Mouse (Mus musculus) retina, adult 2 months (tissue): ENCODE data around the gene Arid3a.
A peak's percentile ranks its signal among the peaks of the same experiment; 100 is the strongest.
"Not testable (repeated sequence)": the region's sequence is repeated elsewhere in the genome, so short reads cannot be mapped to it uniquely, and the experiment has no call there.

ENCODE experiments used
- DNase-seq: peaks from one replicate; pipeline ENCODE4 v3.0.0-alpha.2; 2012; ENCODE audit warnings: low read depth, low spot score

Gene Arid3a

GRCm38 (mm10) chr10:79926491-79927323 lies at the start of gene Arid3a:
TSS of gene Arid3a (plus strand) at chr10:79927043.
- peak; percentile 80 for DNase-seq

DNA sequence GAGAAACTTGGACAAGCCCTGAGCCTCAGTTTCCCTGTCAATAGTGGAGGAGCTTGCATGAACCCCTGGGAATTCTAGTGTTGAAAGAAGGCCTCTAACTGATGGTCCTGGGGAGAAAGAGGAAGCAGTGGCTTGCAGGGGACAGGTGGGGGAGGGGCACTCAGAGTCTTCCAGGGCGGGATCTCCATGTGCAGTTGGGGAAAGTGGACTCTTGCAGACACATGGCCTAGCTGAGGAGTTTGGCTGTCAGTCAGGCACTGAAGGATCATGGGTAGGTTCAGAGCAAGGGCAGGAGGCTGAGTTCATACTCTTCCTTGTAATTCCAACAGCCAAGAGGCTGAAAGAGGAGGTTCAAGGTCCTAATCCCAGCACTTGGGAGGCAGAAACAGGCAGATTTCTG lies 49.7 kb upstream of the Arid3a start:
- DNase-seq: no peak

GRCm38 (mm10) chr10:79877757-79878156 lies 49.1 kb upstream of the Arid3a start:
- DNase-seq: no peak

DNA sequence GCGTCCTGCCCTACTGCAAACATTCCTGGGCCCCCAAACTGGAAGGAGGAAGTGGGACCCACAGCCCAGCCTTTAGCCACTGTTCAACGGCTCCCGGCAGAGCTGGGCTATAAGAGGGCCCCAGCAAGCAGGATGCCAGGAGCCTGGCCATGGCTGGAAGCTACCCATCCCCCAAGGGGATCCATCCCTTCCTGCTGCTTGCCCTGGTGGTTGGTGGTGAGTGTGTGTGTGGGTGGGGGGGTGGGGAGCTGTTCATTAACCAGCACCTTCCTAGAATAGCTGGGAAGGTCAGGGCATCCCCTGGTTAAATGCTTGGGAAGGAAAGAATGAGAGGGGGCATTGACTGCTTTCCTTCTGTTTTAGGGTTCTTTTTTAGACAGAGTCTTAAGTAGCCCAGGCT lies 47.3 kb upstream of the Arid3a start:
- no peak for DNase-seq

DNA sequence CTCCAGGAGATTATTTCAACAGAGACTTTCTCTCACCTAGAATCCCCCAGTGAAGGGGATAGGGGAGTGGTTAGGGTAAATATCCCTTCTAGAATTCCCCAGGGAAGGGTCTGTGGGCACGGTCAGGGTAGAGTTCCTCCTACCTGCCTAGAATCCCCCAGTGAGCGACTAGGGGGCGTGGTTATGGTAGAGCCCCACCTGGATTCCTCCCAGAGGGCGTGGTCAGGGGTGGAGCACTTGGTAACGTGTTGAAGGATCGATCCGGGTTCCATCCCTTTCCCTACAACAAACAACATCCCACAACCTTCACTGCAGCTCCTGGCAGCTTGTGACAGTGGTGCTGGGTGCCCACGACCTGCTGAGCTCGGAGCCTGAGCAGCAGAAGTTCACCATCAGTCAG lies 46.1 kb upstream of the Arid3a start:
- DNase-seq: no peak

DNA sequence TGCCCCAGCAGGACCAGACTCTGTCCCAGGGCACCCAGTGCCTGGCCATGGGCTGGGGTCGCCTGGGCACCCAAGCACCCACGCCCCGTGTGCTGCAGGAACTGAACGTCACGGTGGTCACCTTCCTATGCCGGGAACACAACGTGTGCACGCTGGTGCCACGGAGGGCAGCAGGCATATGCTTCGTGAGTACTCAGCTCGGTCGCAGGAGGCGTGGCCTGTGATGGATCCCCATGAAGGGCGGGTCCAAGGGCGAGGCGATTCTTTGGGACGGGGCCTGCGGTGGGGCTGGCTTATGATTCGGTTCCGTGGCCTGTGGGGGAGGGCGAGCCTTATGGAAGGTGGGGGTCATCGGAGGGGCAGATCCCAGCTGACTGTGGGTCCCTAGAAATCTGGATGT lies 44.9 kb upstream of the Arid3a start:
- DNase-seq: no peak

- DNase-seq: peak; percentile 62
Measured at GRCm38 (mm10) chr10:79883297-79884084, 43.4 kb upstream of the Arid3a start.

DNA sequence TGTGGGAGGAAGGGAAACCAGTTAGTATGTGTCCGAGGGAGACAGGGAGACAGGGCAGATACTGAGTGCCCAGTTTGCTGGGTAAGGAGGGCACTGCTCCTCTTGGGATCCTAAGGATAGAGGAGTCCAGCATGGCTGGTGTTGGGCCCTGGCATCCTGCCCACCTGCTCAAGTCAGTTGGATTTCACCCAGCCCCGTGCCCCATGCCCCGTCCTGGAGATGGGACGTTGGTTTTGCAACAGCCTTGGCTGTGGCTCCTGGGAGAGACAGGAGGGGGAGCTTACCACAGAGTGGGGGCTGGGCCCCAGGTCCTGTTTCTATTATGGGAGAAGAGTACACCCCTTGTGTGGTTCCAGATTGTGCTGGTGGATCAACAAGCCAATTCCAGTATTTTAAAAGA lies 42.4 kb upstream of the Arid3a start:
- no peak for DNase-seq

GRCm38 (mm10) chr10:79884938-79885337 lies 41.9 kb upstream of the Arid3a start:
- DNase-seq: not testable (repeated sequence)

DNA sequence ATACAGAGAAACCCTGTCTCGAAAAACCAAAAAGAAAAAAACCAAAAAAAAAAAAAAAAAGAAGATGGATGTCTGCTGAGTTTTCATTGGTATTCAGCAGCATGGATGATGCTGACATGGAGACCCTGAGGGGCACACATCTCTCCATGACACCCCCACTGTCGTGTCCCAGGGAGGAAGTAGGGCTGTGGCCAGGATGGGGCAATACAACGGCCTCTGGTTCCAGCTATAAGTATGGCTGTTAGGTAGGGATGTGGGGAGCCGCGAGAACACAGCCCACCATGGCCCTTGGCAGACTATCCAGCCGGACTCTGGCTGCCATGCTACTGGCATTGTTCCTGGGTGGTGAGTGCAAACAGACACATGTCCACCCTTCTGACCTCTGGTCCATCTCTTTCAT lies 40.8 kb upstream of the Arid3a start, which contains the start of gene Elane:
Gene Elane (plus strand): TSS at position 194 of the 400 bp plus-strand sequence.
- no peak for DNase-seq

DNA sequence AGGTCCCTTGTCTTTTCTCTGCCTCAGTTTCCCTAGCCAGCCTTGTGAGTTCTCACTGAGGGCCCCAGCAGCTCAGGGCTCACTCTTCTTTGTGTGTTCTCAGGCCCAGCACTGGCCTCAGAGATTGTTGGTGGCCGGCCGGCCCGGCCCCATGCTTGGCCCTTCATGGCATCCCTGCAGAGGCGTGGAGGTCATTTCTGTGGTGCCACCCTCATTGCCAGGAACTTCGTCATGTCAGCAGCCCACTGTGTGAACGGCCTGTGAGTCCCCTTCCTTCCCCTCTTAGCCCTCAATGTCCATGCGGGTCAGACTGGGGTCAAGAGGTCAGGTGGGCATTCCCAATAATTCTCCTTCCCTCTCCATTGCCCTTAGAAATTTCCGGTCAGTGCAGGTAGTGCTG lies 40.2 kb upstream of the Arid3a start:
- DNase-seq: no peak

DNA sequence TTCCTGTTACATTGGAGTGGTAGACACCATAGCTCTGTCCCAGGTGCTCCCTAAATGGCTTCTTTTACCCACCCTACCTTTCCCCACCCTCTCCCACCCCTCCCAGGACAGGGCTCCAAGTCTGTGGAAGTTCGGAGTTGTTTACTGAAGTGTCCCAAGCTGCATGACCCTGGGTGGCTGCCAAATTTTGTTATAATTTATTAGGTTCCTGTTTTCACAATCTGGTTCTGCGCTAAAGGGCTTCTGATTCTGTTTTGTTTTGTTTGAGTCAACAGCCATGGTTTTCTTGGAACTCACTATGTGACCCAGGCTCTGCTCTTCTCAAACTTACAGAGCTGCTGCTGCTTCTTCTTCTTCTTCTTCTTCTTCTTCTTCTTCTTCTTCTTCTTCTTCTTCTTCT lies 37.5 kb upstream of the Arid3a start:
- DNase-seq: no peak

GRCm38 (mm10) chr10:79890670-79891069 lies 36.2 kb upstream of the Arid3a start, which contains the start of gene Cfd:
TSS of gene Cfd (plus strand) at chr10:79890853.
- no peak for DNase-seq

GRCm38 (mm10) chr10:79892451-79893118 lies 34.3 kb upstream of the Arid3a start:
- DNase-seq: not testable (repeated sequence)

DNA sequence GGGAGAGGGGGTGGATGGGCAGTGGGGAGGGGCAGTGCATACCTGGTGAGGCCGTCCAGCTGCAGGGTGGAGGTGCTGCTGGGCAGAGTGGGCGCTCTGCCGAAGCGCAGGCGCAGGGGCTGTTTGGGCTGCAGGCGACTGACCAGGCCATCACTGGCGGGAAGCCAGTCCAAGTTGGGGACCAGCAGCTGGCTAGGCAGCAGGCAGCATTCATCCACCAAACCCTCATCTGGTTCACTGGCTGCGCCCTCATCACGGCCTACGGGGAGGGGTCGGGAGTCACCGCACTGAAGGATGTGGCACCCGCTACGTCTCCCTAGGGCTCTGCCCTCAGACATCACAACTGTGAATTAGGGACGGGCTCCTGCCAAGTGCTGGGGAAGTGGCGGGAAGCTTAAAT lies 30.5 kb upstream of the Arid3a start:
- DNase-seq: no peak

DNA sequence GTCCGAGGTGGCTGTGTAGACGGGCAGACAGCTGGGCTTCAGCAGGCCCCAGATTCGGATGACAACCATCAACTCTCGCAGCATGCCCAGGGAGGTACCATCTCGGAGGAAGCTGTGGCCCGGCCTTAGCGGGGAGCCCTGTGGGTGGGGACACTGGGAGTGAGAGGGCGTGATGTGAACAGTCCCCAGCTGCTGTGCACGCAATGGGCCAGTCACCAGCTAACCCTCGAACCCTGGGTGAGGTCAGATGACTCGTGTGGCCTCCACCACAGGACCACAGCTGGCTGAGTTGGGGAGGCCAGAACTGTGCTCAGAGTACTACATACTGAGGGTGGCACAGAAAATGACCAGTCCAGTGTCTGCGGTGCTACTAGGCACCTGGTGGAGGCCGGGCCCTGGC lies 30.0 kb upstream of the Arid3a start:
- no peak for DNase-seq

GRCm38 (mm10) chr10:79897316-79898245 lies 29.3 kb upstream of the Arid3a start:
- no peak for DNase-seq

GRCm38 (mm10) chr10:79900951-79901410 lies 25.9 kb upstream of the Arid3a start:
- DNase-seq: no peak

DNA sequence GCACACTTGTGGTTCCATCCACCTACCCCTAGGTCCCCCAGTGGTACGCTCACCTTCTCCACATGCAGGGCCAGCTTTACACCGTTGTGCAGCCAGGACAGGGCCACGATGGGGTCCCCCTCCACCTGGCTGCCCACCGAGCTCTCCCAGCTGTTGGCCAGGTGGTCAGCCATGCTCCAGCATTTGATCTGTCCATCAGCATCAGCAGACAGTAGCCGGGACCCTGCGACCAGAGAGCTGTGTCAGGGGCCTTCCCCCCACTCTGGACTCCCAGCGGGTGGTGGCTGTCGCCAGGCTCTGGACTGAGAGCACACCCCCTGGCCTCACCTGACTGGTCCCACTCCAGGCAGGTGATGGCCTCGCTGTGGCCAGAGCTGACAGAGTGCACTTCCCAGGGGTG lies 20.1 kb upstream of the Arid3a start:
- no peak for DNase-seq

DNA sequence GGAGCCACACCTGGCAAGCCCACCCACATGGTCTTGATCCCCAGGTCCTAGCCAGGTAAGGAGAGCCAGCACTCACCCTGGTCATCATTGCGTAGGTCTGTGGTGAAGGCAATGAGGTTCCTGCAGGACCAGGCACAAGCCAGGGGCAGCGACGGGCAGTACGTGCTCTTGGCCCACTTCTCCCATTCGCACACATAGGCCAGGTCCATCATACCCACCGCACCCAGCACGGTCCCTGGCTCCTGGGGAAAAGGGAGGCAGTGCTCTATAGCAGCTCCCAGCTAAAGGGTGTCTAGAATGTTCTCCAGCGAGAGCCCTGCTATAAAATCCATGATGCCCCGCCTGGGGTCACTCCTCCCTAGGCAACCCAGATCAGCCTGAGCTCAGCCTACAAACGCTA lies 19.4 kb upstream of the Arid3a start:
- DNase-seq: no peak
